Mouse (Mus musculus) ES-E14 (cell line): ENCODE data around the gene Gpc6.

Experiments
- HCFC1 ChIP-seq: IDR thresholded peaks from 2 replicates; pipeline ENCODE4 v1.6.1; 2012; ENCODE audit warnings: low read length, inconsistent platforms, borderline replicate concordance; ENCODE audit not compliant: insufficient read depth
- MAFK ChIP-seq: IDR thresholded peaks from 2 replicates; pipeline ENCODE4 v1.6.1; 2014; ENCODE audit warnings: mild to moderate bottlenecking, low read depth, low read length, inconsistent platforms; ENCODE audit not compliant: insufficient read depth
- ZC3H11A ChIP-seq: IDR thresholded peaks from 2 replicates; pipeline ENCODE4 v1.6.1; 2012; ENCODE audit warnings: low read depth, mild to moderate bottlenecking, inconsistent platforms, low read length, borderline replicate concordance

GRCm38 (mm10) chr14:117961267-117961666, 1036.2 kb downstream of the Gpc6 start:
- TF ChIP-seq HCFC1 (no peak), MAFK (no peak), ZC3H11A (no peak)
